Mouse (Mus musculus) retina, postnatal 7 days (tissue): Measurements from ENCODE around the gene Olfr250.
"Not testable (repeated sequence)": the region's sequence is repeated elsewhere in the genome, so short reads cannot be mapped to it uniquely, and the experiment has no call there.

Experiments
- DNase-seq: peaks from one replicate; pipeline ENCODE4 v3.0.0-alpha.2; 2012; ENCODE audit warnings: low read depth, low spot score

Gene Olfr250

GRCm38 (mm10) chr9:38366596-38366995 lies at the start of gene Olfr250:
Olfr250 (plus strand) TSS chr9:38366896.
- DNase-seq: no peak

DNA sequence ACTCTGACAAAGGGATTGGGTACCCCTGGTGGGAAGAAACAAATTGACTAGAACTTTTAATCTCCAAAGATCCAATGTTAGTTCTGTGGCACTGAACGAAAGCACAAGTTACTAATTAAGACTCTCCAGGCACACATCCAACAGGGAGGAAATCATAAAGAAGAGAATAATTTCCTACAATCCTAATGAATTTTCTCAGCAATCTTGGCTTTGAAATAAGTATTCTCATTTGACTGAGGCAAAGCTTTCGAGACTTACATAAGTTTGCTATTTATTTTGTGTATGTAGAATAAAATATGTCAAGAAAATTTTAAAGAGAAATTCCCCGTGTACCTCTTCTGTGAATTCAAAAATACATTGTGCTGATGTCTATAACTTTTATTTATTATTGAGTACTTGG lies 37.9 kb upstream of the Olfr250 start, which contains the start of gene Olfr25:
Gene Olfr25, plus strand, starts transcription at position 301 of the 400 bp plus-strand sequence.
- DNase-seq: no peak

DNA sequence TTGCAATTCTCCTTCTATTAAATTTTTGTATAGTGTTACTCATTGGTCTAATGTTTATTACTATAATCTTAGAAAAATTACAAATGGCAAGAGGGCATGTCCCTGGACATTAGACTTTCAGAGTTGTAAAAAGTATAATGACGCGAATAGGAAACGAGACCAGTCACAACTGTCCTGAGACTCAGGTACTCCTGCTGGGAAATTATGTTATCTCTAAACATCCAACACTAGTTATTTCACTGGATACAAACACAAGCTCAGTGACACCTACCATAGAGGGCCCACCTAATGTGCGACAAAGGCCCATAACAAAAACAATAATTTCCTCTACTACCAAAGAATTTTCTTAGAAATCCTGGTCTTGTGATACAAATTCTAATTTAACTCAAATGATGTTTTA lies 18.6 kb upstream of the Olfr250 start, which contains the start of gene Olfr898:
Gene Olfr898, plus strand, starts transcription at position 301 of the 400 bp plus-strand sequence.
- DNase-seq: no peak

- no peak for DNase-seq
These were observed 10.1 kb downstream of the Olfr250 start, which contains the start of gene Olfr251 for GRCm38 (mm10) chr9:38376786-38377185. Olfr251 (plus strand) TSS chr9:38377086.

GRCm38 (mm10) chr9:38401398-38401797 lies 34.7 kb downstream of the Olfr250 start, which contains the start of gene Olfr147:
Olfr147 (plus strand) TSS chr9:38401698.
- DNase-seq: no peak

- not testable (repeated sequence) for DNase-seq
These were observed 40.8 kb downstream of the Olfr250 start for GRCm38 (mm10) chr9:38407502-38407901.

GRCm38 (mm10) chr9:38413502-38413901 lies 46.8 kb downstream of the Olfr250 start:
- not testable (repeated sequence) for DNase-seq
